Mouse (Mus musculus) embryo, embryonic 10.5 days (tissue): ENCODE measurements around the gene Pik3ap1.
"Not testable (repeated sequence)": the region's sequence is repeated elsewhere in the genome, so short reads cannot be mapped to it uniquely, and the experiment has no call there.

ENCODE experiments used
- DNase-seq: peaks from one replicate; pipeline ENCODE4 v3.0.0-alpha.2; 2015; ENCODE audit warnings: low spot score

Pik3ap1 gene

DNA sequence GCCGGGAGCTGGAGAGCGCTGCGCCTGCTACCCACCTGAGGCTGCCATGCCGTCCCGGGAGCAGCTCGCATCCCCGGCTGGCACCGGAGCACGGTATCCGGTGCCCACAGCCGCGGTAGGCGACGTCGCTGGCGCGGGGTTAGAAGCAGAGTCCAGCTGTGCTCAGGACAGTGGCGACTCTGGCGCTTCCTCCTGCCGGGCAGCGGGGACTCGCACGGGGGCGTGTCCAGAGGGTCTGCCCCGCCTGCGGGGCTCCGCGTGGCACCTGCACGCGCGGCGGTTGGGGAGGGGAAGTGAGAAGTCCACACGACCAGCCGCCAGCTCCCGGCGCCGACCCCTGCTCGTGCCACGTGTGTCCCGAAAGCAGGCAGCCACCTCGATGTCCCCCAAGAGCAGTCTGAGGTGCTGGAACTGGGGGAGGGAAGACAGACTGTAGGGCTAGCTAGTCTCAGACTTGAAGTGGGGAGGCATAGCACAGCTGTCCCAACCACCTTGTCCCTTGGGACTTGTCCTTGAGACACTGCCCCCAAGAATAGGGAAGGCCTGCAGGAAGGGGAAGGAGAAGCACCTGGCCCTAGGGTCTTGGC, at the start of gene Pik3ap1:
Gene Pik3ap1, minus strand, starts transcription at position 181 of the 587 bp plus-strand sequence.
- peak; percentile 43 for DNase-seq

- not testable (repeated sequence) for DNase-seq
These were observed 46.7 kb upstream of the Pik3ap1 start for GRCm38 (mm10) chr19:41431512-41432164.

- not testable (repeated sequence) for DNase-seq
These were observed 41.2 kb upstream of the Pik3ap1 start for GRCm38 (mm10) chr19:41425927-41426772.

DNA sequence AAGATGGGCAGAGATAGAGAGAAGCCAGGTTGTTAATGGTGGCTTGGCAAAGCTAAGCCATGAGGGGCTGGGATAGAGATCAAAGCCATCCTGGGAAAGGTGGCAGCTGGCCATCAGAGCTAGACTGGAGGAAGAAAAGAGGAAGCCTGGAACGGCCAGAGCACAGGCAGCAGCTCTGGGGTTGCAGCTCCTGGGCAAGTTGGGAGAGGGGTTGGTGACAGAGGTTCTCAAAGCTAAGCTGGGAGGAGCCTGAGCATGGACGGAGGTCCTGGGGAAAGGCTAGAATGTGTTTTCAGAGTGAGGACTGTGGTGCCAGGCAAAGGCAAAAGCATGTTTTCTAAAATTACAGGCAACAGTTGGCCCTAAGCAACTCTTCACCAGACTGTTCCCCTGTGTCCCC, 36.4 kb upstream of the Pik3ap1 start:
- no peak for DNase-seq

DNA sequence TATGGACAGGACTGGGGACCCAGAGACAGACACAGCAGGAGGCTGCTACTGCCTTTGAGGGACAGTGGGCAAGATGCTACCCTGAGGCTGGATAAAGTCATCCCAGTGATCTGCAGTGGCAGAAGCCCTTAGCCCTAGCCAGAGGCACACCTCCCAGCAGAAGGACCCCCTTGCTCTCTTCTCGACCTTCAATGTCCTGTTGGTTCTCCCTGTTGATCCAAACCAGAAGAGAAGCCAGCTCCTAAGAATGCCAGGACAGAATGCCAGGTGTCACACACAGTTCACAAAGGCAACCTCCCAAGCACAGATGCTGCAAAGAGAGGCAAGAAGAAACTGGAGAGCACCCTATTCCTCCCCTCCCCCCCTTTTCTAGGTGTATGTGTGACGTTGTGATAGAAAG, 33.9 kb upstream of the Pik3ap1 start:
- no peak for DNase-seq

- DNase-seq = peak; percentile 28
These were observed 33.1 kb upstream of the Pik3ap1 start for GRCm38 (mm10) chr19:41417995-41418394.

DNA sequence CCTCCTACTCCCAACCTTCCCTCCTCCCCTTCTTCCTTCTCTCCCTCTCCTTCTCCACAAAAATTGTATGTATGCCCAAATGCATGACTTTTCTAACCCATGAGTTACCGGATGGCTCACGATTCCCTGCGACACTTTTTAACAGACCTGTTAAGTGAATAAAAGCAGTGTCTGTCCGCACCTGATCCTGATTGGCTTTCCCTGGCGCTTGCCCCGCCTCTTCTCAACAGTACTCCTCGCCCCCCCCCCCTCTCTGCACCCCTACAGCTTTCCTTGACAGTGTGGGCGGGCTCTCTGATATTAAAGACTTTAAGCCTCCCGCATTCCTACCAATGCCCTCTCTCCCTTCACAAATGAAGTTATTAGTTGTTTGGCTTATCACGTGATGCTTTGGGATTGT, 31.3 kb upstream of the Pik3ap1 start:
- DNase-seq = no peak

GRCm38 (mm10) chr19:41402603-41403002, 17.7 kb upstream of the Pik3ap1 start:
- no peak for DNase-seq

DNA sequence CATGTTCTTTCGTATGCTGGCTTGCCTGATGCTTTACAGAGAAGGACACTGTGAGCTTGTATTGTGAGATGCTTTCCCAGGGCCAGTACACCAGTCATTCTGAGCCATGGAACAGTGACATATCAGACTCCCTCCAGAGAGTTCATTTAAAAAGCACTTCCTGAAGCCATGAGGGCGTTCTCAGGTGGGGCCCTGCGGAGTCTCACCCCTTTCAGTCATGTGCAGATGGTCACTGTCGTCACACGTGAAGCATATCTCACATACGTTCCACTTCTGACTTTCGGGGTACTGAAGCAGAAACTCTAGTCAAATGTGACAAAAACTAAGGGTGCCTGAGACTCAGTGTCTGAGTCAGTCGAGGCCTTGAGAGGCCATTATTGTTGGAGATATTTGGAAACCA, 6.0 kb upstream of the Pik3ap1 start:
- DNase-seq = no peak

DNA sequence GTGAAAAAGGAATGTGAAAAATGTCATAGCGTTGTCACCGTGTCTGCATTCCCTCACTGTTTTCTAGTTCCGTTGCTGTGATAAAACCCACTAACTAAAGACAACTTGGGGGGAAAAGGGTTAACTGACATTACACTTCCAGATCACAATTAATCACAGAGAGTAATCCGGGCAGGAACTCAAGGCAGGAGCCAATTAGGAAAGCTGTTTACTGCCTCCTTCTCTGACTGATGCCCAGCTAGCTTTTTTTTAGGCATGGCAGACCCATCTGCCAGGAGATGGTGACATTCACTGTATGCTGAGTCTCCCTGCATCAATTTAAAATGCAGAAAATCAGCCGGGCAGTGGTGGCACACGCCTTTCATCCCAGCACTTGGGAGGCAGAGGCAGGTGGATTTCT, 4.4 kb upstream of the Pik3ap1 start:
- DNase-seq = no peak

- no peak for DNase-seq
These were observed 3.3 kb upstream of the Pik3ap1 start for GRCm38 (mm10) chr19:41388242-41388641.

- DNase-seq = no peak
These were observed 2.4 kb upstream of the Pik3ap1 start for GRCm38 (mm10) chr19:41387262-41387661.

DNA sequence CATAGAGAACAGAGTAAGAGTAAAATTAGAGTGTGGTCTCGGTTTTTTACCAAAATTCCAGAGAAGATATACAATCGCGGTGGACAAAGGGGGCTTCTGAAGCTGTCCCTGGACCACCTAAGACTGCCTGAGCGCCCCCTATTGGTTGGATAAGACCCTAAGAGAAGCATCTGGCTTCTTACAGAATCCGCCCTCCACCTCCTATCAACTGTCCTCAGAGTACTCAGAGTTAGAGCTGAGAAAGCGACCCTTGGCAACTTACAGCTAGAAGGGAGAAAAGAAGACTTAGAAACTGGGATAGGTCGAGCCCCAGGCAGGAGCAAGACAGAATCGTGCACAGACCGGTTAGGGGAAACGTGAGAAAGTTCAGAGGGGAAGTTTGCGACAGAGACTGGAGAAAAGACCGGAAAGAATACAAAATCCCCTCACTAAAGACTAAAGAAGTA, 473 bp downstream of the Pik3ap1 start:
- peak; percentile 82 for DNase-seq

DNA sequence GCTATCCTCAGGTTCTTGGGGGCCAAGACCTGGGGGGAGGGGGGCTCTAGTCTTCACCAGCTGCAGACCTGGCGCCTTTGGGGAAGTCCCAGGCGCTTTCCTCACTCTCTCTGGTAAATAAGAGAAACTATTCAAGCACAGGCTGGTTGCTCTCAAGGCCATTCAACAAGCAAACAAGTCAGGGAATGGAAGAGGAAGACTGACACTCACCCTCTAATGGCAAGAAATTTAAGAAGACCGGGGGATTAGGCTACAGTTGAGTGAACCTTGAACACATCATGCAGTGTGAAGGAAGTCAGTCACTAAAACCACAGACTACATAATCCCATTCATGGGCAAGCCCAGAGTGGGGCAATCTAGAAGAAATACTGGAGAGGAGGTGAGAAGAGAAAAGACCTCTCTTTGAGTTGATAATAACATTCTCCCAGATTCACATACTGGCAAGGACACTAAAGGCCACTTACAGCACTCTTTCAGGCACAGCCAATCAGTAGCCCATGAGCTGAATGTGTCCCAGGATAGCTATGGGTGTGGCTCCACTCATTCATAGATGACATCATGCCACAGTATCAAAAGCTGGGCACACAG, 2.4 kb downstream of the Pik3ap1 start:
- DNase-seq = no peak

DNA sequence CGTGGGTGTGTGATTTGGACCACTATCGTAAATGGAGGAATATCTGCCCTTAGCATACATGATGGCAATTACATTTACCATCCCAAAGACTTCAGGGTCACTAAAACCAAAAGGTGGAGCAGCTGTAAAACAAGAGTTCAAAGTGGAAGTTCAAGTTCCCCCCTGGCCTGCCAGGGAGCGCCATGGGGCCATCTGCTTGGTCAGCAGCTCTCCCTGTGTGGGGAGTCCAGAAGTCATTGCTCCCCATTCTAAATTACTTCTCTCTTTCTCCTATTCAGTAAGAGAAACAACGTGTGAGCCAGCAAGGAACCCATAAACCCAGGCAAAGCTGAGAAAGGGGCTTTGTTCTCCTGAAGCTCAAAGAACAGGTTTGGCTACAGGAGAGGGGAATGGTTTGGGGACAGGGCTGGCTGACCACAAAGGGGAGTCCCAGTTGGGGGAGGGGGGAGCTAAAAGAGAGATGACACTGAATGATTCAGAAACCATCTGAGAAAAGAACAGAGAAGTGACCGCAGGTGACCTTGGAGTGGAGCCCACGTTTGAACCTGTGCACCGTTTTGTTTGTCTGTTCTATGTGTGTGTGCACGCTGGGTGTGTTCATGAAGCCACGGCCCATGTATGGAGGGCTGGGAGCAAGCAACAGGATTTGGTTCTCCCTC, 3.2 kb downstream of the Pik3ap1 start:
- DNase-seq = no peak

GRCm38 (mm10) chr19:41379195-41379594, 5.7 kb downstream of the Pik3ap1 start:
- DNase-seq = no peak

- no peak for DNase-seq
These were observed 9.1 kb downstream of the Pik3ap1 start for GRCm38 (mm10) chr19:41375791-41376190.

DNA sequence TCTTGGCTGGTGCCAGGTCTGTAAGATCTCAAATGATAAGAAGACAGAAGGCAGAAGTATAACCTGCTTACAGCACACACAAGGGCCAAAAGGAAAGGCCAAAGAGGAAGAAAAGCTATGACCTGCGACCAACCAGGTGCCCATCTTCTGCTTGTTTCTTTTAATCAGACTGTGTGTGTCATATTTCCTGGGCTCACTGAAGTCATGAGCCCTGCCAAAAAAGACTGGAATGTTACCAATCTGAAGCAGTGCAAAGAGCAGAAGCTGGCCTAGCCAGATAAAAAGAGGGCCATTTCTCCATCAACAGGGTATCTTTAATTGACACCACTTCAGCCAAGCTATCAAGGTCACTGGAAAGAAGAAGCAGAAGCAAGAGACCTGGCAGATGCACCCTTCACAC, 9.8 kb downstream of the Pik3ap1 start:
- no peak for DNase-seq

GRCm38 (mm10) chr19:41374658-41375057, 10.2 kb downstream of the Pik3ap1 start:
- no peak for DNase-seq

GRCm38 (mm10) chr19:41372322-41372721, 12.6 kb downstream of the Pik3ap1 start:
- DNase-seq = no peak

GRCm38 (mm10) chr19:41371373-41371772, 13.5 kb downstream of the Pik3ap1 start:
- DNase-seq = no peak
